Mouse (Mus musculus) kidney, adult 10 weeks (tissue): ENCODE results near the gene Esp24. TPM values are rescaled to one million over a fixed set of nuclear protein-coding genes. Genes with fewer than 3 reads are reported as not detected.

ENCODE experiments used
- polyA plus RNA-seq: library from polyadenylated mRNA; stranded (reverse); fragments of 350-450 nt; fragmentation: Illumina TruSeq; extraction: RNeasy Lipid Tissue Mini Kit (QIAGEN cat#74804); gene quantifications from one replicate; pipeline ENCODE4 v1.2.3, GENCODE M21; 2014; ENCODE audit warnings: low read depth, low replicate concordance

Gene Esp24
- not detected for polyA plus RNA-seq

GRCm38 (mm10) chr17:39036395-39036794 lies at the start of gene Esp24:
Gene Esp24 (plus strand): TSS chr17:39036695.

GRCm38 (mm10) chr17:39043241-39043640 lies 6.7 kb downstream of the Esp24 start, which contains the start of gene Gm21903:
Gene Gm21903 (minus strand): TSS chr17:39043341.

DNA sequence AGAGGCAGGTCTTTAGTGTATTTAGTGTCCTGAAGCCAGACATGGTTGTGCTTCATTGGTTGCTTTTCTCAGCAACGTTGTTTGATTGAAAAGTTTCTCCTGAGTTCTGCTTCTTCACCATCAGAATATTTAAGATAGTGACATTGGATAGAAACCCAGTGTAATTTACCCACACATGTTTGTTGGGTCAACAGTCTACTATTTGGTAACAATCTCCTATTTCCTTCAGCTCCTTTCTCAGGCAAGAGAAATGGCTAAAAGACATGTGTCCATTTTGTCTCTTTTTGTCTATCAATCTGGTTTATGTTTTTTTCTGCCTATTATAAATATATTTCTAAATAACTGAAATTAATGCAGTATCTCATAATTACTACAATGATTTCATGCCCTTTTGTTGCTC lies 40.4 kb downstream of the Esp24 start, which contains the start of gene Esp23:
Gene Esp23, minus strand, starts transcription at position 101 of the 400 bp plus-strand sequence.

Other genes starting within 250 kb of the Esp24 start
- gene Gm21903, start 6.6 kb downstream of the Esp24 start, polyA plus RNA-seq, result not detected
- not detected for gene Esp23, start 40.3 kb downstream of the Esp24 start, polyA plus RNA-seq
- gene Esp22, start 58.6 kb downstream of the Esp24 start, polyA plus RNA-seq, result not detected